Mouse (Mus musculus) adrenal gland (tissue): ENCODE measurements around the gene Slc44a3.

Experiments used
- intact Hi-C: fragments of 180-260 bp; cut with DNase I; formaldehyde crosslinking; loops from one replicate; pipeline ENCODE4 v1.15.1; 2025
- long read RNA-seq, 2 experiments: library from polyadenylated mRNA; unstranded; transcript quantifications; one replicate each; pipeline ENCODE4 v2.0.0; 2020; ENCODE audit warnings: borderline replicate concordance in 1 of 2; ENCODE audit not compliant: insufficient replicate concordance in 1 of 2

The Slc44a3 gene
- long read RNA-seq, experiment 1, transcript Slc44a3-201 (15 exons, 2,620 nt): major isoform, 14 of 22 reads
- long read RNA-seq, experiment 1, partial matches to known transcripts: 3 of 22 reads
- long read RNA-seq, experiment 1, other reads (novel, unspliced or antisense): 5 of 22 reads
- long read RNA-seq, experiment 2, partial matches to known transcripts: 1 of 9 reads
- long read RNA-seq, experiment 2, other reads (novel, unspliced or antisense): 4 of 9 reads

DNA sequence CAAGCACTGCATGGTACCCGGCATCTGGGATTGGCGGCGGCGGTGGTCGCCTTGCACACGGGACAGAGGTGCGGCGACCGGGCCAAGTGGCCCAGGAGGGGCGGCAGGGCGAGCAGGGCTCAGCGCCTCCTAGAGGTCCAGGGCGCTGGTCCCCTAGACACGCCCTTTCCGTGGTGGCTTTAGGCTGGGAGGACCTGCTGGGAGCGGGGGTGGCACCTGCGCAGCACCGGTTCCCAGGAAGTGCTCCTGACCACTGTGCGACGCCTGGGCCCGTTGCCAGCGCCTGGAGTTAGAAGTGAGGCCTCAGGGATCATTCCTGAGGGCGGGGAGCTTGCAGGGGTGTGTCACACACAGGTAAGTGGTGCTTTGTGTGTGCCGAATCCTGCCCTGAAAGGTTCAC, at the start of gene Slc44a3:
TSS of gene Slc44a3 (minus strand) at position 229 of the 400 bp plus-strand sequence.
- intact Hi-C loops: no loop called here

DNA sequence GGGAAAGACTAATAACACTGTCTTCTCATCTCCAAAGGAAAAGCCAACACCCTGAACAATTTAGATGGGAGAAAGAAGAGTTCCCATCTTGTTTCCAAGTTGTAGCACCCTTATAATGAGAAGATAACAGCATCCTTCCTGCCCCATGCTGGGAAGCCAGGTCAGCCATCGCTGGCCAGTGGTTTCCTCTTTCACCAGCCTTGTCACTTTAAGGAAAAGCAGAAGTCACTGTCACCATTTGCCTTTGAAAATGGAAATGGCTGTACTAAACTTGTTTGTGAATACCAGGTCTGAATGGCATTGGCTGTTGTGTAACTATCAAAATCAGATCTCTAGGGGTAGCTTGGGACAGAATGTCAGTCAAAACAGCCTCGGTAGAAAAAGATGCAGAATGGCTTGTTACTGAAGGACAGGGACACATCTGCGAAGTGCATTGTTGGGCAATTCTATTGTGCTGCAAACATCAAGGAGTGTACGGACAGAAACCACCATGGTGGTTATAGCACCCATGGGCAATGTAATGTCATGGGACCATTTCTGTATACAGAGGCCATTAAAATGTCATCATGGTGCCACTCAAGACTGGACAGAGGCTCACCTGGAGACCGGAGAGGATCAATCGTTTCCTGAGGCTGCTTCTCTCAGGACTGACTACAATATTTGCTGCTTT, 47.8 kb upstream of the Slc44a3 start:
- intact Hi-C loops: no loop called here

DNA sequence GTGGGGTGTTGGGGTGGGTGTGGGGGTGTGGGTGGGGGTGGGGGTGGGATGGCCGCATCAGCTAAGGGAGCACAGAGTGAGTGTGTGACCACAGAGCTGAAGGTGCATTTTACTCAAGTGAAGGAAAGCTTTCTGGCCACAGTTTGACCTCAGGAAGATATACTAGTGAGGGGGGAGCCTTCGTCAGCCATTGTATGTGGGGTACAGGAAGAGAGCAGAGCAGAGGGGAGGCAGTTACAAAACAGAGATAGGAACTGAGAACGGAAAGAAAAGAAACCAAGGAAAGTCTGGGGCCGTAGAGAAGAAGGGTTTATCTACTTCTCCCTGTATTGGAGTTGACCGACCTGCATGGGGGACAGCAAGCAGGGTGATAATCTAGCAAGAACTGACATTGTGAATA, 47.2 kb upstream of the Slc44a3 start:
- intact Hi-C loops: no loop called here

DNA sequence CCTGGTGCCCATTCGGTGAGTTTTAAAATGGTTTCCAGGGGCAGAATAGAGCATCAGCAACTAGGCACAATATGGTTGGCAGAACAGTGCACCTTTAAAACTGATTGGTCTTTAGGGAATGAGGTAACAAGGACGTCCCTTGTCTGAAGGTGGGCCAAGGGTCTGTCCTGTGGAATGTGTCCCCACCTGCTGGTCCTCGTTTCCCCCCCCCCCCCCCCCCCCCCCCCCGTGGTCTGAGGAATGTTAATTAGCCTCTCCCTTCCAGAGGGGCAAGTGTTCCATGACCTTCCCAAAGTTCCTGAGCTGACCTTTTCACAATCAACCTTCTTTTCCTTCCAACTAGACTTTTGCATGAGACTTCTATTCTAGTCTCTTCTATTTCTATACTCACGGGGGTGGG, 46.5 kb upstream of the Slc44a3 start:
- intact Hi-C loops: no loop called here

DNA sequence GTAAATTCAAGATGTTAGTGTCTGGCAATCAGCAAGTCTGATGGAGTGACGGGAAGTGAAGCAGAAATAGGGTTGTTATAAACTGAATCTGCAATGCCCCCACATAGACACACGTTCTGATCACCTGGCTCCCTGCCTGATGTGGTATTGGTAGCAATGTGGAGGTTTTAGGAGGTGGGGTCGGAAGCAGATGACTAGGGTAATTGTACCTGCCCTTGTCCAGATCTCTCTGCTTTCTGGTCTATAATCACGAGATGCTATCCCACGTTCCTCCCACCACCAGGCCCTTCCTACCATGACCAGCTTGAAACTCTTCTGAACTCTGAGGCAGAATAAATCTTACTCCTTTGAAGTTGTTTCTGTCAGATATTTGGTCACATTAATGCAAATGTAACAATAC, 45.4 kb upstream of the Slc44a3 start:
- intact Hi-C loops: no loop called here

DNA sequence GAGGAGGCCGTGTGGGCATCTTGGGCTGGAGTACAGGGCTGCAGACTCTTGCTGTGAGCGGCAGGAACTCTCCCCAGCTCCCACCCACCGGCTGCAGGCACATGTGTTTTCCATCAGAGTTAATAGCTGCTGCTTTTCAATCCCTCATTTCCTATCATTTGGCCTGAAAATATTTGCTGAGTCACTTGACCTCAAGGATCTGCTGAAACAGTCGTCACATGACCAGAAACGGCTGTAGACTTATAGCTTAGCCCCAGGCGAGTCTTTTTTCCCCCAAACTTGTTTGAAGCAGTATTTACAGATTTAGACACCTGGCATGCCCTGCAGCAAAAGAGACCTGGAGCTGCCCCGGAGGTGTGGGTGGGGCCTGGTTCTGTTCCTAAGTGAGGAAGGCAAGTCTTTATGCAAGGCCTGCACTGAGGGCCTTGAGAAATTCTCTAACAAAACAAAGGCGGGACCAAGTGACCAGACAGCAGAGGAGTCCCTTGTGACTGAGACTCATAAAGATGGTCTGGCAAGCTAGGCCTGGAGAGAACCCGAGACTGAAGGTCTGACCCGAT, 44.9 kb upstream of the Slc44a3 start:
- intact Hi-C loops: no loop called here

DNA sequence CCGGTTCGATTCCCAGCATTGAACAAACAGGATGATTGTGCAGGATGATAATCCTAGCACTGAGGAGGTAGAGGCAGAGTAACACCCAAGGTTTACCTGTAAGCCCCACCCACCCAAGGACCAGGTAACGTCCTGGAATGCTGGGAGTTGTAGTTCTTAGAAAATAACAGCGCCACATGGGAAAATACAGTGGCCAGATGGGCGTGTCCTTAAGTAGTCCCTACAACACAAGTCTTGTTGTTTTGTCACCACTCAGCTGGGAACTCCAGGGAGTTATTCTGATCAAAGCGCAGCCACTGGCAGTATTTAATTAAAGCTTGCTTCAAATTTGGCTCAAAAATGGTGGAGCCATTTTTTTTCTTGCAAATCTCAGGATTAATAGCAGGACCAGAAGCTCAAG, 44.2 kb upstream of the Slc44a3 start:
- intact Hi-C loops: no loop called here

DNA sequence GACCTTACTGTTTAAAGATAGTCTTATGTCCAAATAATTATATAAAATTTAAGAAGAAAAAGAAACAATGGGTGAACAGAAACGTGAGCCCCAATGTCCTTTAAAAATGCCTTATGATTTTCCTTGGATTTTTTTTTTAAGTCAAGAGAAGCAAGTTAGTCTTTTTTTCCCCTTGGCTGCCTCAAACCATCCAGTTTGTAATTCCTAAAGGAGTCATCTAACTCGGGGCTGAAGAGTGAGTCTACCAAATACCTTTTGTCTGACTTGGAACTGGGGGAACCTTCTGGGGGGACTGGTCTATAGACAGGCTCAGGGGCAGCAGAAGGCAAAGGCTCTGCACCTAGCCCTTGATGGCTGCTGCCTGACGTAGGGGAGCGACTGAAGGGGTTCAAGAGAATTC, 42.2 kb upstream of the Slc44a3 start:
- intact Hi-C loops: no loop called here

DNA sequence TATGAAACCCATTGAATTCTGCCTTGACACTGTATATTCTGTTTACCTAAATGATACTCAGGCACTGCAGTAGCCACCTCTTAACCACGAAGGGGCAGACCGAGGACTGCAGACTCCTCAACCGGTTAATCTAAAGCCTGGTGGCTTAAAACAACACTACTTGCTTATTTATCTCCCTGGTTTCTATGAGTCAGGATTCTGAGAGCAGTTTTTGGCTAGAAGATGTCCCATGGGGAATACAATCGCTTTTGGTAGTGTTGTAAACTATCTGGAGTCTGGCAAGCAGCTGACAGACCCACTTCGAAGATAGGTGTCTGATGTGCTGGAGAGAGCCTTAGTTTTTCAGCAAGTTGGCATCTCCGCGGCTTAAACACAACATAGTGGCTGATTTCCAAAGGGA, 41.7 kb upstream of the Slc44a3 start:
- intact Hi-C loops: no loop called here

DNA sequence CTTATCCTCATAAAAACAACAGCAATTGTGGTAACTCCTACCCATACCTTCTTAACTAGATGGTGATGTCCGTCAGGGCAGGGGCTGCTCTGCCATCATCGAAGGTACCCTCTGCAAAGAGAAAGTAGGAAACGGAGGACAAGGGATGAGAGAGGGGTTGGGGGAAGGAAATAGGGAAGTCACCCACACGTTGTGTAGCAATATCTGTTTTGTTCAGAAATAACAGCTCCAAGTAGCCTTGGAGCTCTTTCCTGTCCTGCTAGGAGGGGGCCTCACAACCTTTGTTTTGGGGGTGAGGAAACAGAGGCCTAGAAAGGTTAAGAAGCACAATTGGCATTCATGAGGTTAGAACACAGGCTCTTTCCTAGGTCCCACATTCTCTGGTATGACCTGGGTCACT, 39.3 kb upstream of the Slc44a3 start:
- intact Hi-C loops: no loop called here

DNA sequence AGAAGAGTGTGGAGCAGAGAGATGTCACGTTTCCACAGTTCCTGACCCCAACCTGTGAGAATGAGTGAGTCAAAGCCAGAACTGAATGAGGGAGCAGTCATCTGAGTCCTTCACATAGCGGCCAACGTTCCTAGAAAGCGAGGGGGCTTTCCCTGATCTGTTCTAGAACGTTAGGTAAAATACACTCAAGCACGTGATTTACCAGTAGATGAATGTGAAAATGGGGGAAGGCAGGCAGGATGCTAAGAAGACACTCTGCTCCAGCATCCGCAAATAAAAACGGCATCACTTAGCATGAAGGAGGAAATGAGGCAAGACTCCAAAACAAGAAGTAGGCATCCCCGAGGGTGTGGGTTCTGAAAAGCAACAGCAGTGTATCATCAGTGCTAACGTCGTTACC, 38.4 kb upstream of the Slc44a3 start:
- intact Hi-C loops: no loop called here

DNA sequence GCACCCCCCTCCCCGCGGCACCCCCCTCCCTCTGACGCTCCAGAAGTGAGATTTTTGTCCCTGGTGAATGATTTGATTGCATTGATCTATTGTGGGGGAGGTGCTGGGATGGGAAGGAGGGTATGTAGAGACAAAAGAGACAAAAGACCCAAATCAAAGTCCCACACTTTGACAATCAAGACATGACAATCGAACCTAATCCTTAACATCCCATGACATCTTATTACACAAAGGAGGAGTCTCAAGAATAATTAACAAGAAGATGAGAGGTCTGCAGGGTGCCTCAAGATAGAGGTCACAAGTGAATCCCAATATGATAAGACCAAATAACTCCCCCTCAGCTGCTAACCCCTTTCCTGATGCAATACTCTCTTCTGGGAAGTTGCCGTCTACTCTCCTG, 37.6 kb upstream of the Slc44a3 start:
- intact Hi-C loops: no loop called here

DNA sequence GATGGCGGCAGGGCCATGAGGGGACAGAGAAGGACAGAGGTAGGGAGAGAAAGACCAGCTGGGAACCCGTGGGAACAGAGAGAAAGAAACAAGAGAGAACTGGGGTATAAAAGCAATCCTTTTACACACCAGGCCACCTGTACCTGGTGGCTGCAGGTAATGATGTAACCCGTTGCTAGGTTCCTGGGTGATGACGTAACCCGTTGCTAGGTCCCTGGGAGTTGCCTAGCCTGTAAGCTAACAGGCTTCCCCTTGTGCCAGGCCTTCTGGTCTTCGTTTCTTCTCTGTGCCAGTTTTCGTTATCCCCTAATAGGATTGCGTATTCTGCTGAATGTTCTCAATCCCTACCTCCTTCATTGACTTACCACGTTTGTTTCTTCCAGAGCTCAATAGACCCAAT, 36.8 kb upstream of the Slc44a3 start:
- intact Hi-C loops: no loop called here

DNA sequence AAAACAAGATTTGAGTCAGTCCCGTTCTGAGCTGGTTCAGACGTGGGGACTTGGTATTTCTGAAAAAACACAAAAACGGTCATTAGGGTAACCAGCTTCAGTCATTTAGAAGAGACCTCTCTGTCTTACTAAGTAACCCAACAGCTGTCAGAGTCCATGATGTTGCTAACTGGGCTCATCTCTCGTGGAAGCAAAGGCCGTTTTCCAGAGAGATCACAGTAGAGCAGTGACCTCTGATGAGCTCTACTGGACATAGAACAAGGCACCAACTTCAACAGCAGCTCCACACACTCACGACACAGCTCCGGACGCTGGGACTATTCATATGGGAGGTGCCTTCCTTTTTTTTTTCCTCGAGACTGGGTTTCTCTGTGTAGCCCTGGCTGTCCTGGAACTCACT, 35.7 kb upstream of the Slc44a3 start:
- intact Hi-C loops: no loop called here

DNA sequence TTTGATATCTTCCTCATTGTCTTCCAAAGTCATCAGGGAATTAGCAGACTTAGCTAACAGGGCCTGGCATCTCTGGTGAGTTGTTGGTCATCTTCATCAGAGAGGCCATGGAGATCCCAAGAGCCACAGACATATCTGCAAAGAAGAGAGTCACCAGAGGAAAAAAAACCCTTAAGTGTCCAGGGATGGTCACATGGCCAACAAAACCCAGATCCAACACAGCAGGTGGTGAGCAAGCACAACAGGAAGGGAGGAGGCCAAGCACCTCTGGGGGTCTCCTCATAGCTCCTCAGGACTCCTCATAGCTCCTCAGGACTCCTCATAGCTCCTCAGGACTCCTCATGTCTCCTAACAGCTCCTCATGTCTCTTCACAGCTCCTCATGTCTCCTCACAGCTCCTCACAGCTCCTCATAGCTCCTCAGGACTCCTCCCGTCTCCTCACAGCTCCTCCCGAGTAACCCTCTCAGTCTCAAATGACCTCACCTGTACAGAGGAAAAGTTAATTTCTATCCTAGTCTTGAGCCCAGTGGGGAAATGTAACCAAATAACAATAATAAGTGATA, 35.2 kb upstream of the Slc44a3 start:
- intact Hi-C loops: no loop called here

DNA sequence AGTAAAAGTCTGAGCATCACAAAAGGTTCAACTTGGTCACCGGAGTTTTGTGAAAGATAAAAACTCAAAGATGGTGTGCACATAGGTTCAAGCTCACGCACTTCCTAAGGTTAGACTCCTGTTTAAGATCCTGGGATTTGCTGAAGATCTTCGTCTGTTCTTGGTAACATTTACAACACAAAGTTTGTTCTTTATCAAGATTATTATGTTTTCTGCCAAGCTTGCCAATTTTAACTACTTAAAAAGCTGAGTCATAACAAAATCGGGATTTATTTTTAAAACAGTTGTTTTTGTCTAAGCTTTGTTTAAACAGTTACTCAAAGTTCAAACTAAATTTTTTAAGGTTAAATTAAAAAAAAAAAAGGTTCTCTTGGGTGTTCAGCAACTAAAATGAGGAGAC, 34.7 kb upstream of the Slc44a3 start:
- intact Hi-C loops: no loop called here

DNA sequence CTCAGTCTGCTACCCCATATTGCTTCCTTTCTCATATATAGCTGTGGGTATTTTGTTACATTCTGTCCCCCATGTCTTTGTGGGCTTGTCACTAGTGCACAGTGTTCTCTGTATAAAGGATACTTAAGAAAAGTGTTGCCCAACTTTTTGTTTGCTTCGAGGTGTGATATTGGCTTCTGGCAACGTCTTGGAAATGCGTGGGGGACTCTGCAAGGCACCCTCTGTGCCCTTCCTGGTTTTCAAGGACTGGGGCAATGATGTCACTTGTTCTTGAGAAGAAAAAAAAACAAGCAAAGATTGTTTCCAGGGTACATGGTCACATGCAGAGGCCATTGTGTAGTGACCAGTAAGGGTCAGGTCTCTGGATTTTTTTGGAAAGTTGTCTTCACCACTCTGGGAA, 29.6 kb upstream of the Slc44a3 start:
- intact Hi-C loops: no loop called here

DNA sequence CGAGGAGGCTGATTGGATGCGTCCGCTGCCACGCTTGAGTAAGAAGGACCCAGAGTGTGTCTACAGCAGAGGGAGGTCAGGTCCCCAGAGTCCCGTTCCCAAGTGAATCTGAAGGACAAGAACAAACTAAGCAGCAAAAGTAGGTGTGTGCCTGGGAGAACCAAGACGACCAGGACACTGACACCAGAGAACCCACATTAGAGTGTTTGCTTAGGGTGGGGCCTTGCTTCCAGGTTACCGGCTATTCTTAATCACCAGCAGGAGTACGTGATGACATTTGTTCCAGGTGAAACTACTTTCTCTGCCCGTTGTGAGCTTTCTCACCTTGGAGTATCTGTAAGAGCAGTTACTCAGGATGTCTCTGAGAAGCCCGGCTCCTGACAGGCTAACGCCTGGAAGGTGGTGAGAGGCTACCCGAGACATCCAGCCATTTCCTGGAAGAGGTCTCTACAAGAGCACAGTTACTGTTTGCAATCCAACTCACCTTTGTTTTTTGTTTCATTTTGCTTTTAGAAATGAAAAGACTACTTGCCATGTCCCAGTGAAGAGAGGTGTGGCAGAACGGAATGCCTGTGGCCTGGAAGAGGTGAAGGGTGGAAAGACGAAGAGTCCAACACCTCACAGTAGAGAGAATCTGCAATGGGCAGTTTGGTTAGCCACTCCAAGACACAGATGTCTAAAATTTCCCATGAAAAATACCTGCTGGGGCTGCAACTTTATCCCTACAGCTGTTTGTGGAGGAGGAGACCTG, 28.1 kb upstream of the Slc44a3 start:
- intact Hi-C loops: no loop called here

DNA sequence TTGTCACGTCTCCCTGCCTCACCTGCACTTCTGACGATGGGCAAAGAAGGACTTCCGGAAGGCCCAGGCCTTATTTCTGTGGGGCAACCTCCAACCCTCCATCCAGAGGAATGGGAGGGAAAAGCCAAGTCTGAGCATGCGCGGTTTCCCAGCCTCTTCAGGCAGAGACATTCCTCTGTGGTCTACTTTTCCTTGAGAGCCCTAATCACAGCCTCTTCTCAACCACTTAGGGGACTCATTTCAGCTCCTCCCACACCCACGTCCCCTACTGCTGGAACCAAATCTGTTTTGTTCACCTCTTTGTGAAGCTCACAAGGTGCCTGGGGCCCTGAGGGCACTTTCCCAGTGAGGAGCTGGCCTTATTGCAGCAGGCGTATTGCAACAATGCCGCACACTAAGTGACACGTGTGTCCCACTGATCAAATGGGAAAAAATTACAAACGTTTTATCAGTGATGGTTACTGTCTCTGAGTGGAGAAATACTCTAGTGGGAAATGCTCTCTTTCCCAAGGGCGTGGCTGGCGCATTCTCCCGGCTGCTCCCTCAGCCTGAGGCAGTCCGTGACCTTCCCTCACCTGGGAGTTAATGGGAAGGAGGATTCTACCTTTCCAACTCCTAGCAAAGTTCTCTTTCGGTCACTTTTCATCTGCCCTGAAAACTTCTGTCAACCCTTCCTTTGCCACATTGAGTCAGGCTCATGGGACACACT, 27.4 kb upstream of the Slc44a3 start:
- intact Hi-C loops: no loop called here

DNA sequence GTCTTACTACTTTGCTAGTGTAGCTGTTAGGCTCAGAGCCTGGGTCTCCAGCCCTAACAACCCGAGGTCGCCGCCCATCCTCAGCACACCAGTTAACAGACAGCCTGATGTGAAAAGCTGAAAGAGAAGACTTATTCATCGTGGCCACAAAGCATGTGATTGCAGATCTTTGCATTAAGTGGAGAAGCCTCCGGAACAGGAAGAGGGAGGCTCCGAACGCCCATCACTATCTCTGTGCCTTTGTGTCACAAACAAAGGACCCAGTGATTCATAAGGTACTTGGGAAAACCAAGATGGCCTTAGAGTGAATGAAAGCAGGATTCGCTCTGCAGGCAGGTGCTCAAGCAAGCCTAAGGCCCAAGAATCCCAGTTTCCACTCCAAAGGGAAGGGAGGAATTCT, 26.7 kb upstream of the Slc44a3 start:
- intact Hi-C loops: no loop called here

DNA sequence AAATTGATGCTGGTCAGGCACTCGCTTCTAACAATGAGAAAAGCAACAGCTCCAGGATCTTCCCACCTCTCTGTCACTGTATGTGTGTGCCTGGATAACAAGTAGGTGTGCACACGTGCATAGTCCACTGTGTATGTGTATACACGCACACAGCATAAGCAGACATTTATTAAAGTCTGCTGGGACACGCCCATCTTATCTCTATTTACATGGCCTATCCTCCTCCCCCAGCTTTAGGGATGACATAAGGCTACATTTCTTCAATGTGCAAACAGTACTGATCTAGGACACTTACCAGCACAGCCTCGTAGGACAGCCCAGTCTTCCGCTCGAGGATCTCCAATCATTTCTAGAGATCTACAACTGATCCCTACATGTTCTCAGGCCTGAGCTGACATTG, 24.1 kb upstream of the Slc44a3 start:
- intact Hi-C loops: no loop called here
